Mouse (Mus musculus) midbrain, embryonic 15.5 days (tissue): ENCODE results near the gene Kbtbd12. TPM values are rescaled to one million over a fixed set of nuclear protein-coding genes. Genes with fewer than 3 reads are reported as not detected.

Source experiments
- ATAC-seq: fragments of 200-750 bp; cut with Nextera tagmentation; replicated peaks from 2 replicates; pipeline ENCODE4 v1.8.0; 2017; ENCODE audit warnings: moderate TSS enrichment
- H3K27ac ChIP-seq: fragments of 300-500 bp; sonication (generic); 2 replicates; pipeline ENCODE4 v1.5.1; 2015; ENCODE audit warnings: mild to moderate bottlenecking, inconsistent platforms
- H3K27me3 ChIP-seq: fragments of 300-500 bp; sonication (generic); replicated peaks from 2 replicates; pipeline ENCODE4 v1.6.1; 2015; ENCODE audit warnings: inconsistent platforms
- H3K36me3 ChIP-seq: fragments of 300-500 bp; sonication (generic); replicated peaks from 2 replicates; pipeline ENCODE4 v1.6.1; 2015; ENCODE audit warnings: inconsistent platforms
- H3K4me1 ChIP-seq: fragments of 300-500 bp; sonication (generic); 2 replicates; pipeline ENCODE4 v1.6.1; 2015; ENCODE audit warnings: inconsistent platforms
- H3K4me2 ChIP-seq: fragments of 300-500 bp; sonication (generic); 2 replicates; pipeline ENCODE4 v1.6.1; 2015; ENCODE audit warnings: inconsistent platforms, mild to moderate bottlenecking, moderate library complexity
- H3K4me3 ChIP-seq: fragments of 300-500 bp; sonication (generic); 2 replicates; pipeline ENCODE4 v1.5.1; 2015; ENCODE audit warnings: mild to moderate bottlenecking, inconsistent platforms
- H3K9ac ChIP-seq: fragments of 300-500 bp; sonication (generic); 2 replicates; pipeline ENCODE4 v1.6.1; 2015; ENCODE audit warnings: mild to moderate bottlenecking, inconsistent platforms
- H3K9me3 ChIP-seq: fragments of 300-500 bp; sonication (generic); 2 replicates; pipeline ENCODE4 v1.6.1; 2016; ENCODE audit warnings: inconsistent platforms
- WGBS: fragments of 180-500 bp; shearing (Covaris S2); methylation state at CpG from one replicate; pipeline ENCODE4 v1.1.7; 2015; ENCODE audit warnings: mixed read lengths; 5-methylcytosine and 5-hydroxymethylcytosine counted together
- polyA plus RNA-seq: library from polyadenylated mRNA; unstranded; fragments of >200 nt; fragmentation: Nextera tagmentation; extraction: Ambion mirVana; gene quantifications from 2 replicates; pipeline ENCODE4 v1.2.1, GENCODE M21; 2015

Kbtbd12 gene
- polyA plus RNA-seq, 1 experiment from 2014 or later, result 0.26 TPM

GRCm38 (mm10) chr6:88619542-88619941, 18.2 kb downstream of the Kbtbd12 start:
- H3K4me1 ChIP-seq, result no peaks in the 10 kb centered on the region
- no peaks in the 10 kb centered on the region for H3K9me3 ChIP-seq
- H3K27me3 ChIP-seq, result no peaks in the 10 kb centered on the region
- ATAC-seq, result no peak
- WGBS, result 33% methylated on average over 5 of the region's 5 CpGs
- peak overlapping the region; percentile 52; the same call in 1 of the 2 replicates for H3K27ac ChIP-seq
- H3K36me3 ChIP-seq, result no peaks in the 10 kb centered on the region
- no peak overlapping the region for H3K9ac ChIP-seq
- no peak overlapping the region for H3K4me3 ChIP-seq
- H3K4me2 ChIP-seq, result no peak overlapping the region

- no peaks in the 10 kb centered on the region for H3K27me3 ChIP-seq
- no peaks in the 10 kb centered on the region for H3K36me3 ChIP-seq
- H3K9ac ChIP-seq, result no peak overlapping the region
- no peak overlapping the region for H3K4me2 ChIP-seq
- H3K4me1 ChIP-seq, result peaks cover 4% of the 10 kb centered on the region; the same call in 1 of the 2 replicates
- H3K9me3 ChIP-seq, result no peaks in the 10 kb centered on the region
- ATAC-seq, result no peak
- no peak overlapping the region for H3K27ac ChIP-seq
- no peak overlapping the region for H3K4me3 ChIP-seq
- 92% methylated on average over 2 of the region's 2 CpGs for WGBS
These were observed 22.4 kb downstream of the Kbtbd12 start for GRCm38 (mm10) chr6:88615352-88615751.

DNA sequence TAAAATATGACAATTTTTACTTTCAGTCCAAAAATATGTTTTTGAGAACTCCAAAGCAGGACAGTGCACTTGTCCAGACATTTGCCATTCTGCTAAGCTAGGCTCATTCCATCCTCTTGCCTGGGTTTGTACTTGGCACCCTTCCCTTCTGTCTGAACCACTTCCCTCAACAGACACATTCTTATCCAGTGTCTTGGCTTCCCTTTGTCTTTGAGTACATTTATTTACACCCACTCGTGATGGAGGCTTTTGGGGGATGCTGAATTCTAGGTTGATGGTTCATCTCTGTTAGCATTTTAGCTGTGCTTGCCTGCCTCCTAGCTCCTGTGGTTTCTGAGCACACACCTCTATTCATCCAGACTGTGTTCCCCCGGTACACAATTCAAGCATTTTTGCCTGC, 31.3 kb downstream of the Kbtbd12 start:
- H3K27me3 ChIP-seq, result no peaks in the 10 kb centered on the region
- H3K4me1 ChIP-seq, result no peaks in the 10 kb centered on the region
- no peaks in the 10 kb centered on the region for H3K9me3 ChIP-seq
- H3K4me3 ChIP-seq, result no peak overlapping the region
- 65% methylated on average over 2 of the region's 2 CpGs for WGBS
- no peaks in the 10 kb centered on the region for H3K36me3 ChIP-seq
- ATAC-seq, result no peak
- H3K9ac ChIP-seq, result no peak overlapping the region
- no peak overlapping the region for H3K27ac ChIP-seq
- no peak overlapping the region for H3K4me2 ChIP-seq

DNA sequence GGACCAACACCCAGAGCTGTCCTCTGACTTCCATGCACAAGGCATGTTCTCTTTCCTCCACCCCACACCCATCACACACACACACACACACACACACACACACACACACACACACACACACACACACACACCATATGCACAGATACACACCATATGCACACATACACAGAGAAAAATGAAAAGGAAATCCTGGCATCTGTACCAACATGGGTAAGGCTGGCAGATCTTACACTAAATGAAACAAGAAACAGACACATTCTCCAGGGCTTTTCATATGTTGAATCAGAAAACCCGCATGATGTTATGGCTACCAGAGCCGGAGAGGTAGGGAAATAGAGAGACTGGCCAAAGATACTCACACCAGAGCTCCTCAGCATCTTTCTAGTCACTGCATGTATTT, 32.0 kb downstream of the Kbtbd12 start:
- Histone ChIP-seq H3K27ac (no peak overlapping the region), H3K9ac (no peak overlapping the region), H3K4me3 (no peak overlapping the region), H3K4me1 (no peaks in the 10 kb centered on the region), H3K36me3 (no peaks in the 10 kb centered on the region), H3K4me2 (no peak overlapping the region), H3K9me3 (no peaks in the 10 kb centered on the region), H3K27me3 (no peaks in the 10 kb centered on the region)
- no peak for ATAC-seq
- WGBS, result 90% methylated on average over 2 of the region's 2 CpGs

- no peak overlapping the region for H3K27ac ChIP-seq
- no peak overlapping the region for H3K4me3 ChIP-seq
- no peaks in the 10 kb centered on the region for H3K4me1 ChIP-seq
- 77% methylated on average over 2 of the region's 2 CpGs for WGBS
- no peaks in the 10 kb centered on the region for H3K27me3 ChIP-seq
- H3K4me2 ChIP-seq, result no peak overlapping the region
- H3K36me3 ChIP-seq, result no peaks in the 10 kb centered on the region
- no peak for ATAC-seq
- no peaks in the 10 kb centered on the region for H3K9me3 ChIP-seq
- H3K9ac ChIP-seq, result no peak overlapping the region
These were observed 32.5 kb downstream of the Kbtbd12 start for GRCm38 (mm10) chr6:88605235-88605634.

- Histone ChIP-seq H3K27me3 (0 out of 2 replicates have a peak, but pooled peaks cover 2% of the 10 kb centered on the region), H3K9ac (no peak overlapping the region), H3K4me1 (no peaks in the 10 kb centered on the region), H3K27ac (no peak overlapping the region), H3K4me2 (no peak overlapping the region), H3K4me3 (no peak overlapping the region), H3K36me3 (no peaks in the 10 kb centered on the region), H3K9me3 (no peaks in the 10 kb centered on the region)
- WGBS, result 90% methylated on average over 2 of the region's 2 CpGs
- ATAC-seq, result no peak
These were observed 41.6 kb downstream of the Kbtbd12 start for GRCm38 (mm10) chr6:88596108-88596507.

- peaks cover 6% of the 10 kb centered on the region; the same call in 1 of the 2 replicates for H3K4me1 ChIP-seq
- WGBS, result 93% methylated on average over 6 of the region's 6 CpGs
- H3K4me2 ChIP-seq, result no peak overlapping the region
- no peak for ATAC-seq
- H3K9ac ChIP-seq, result no peak overlapping the region
- H3K4me3 ChIP-seq, result no peak overlapping the region
- no peak overlapping the region for H3K27ac ChIP-seq
- 0 out of 2 replicates have a peak, but pooled peaks cover 3% of the 10 kb centered on the region for H3K27me3 ChIP-seq
- H3K9me3 ChIP-seq, result no peaks in the 10 kb centered on the region
- no peaks in the 10 kb centered on the region for H3K36me3 ChIP-seq
These were observed 45.4 kb downstream of the Kbtbd12 start for GRCm38 (mm10) chr6:88592367-88592766.

- Histone ChIP-seq H3K9ac (no peak overlapping the region), H3K27me3 (0 out of 2 replicates have a peak, but pooled peaks cover 3% of the 10 kb centered on the region), H3K4me2 (no peak overlapping the region), H3K4me3 (no peak overlapping the region), H3K36me3 (no peaks in the 10 kb centered on the region), H3K4me1 (peaks cover 6% of the 10 kb centered on the region; the same call in 1 of the 2 replicates), H3K27ac (no peak overlapping the region), H3K9me3 (no peaks in the 10 kb centered on the region)
- 84% methylated on average over 4 of the region's 4 CpGs for WGBS
- ATAC-seq, result no peak
These were observed 47.5 kb downstream of the Kbtbd12 start for GRCm38 (mm10) chr6:88590231-88590630.

DNA sequence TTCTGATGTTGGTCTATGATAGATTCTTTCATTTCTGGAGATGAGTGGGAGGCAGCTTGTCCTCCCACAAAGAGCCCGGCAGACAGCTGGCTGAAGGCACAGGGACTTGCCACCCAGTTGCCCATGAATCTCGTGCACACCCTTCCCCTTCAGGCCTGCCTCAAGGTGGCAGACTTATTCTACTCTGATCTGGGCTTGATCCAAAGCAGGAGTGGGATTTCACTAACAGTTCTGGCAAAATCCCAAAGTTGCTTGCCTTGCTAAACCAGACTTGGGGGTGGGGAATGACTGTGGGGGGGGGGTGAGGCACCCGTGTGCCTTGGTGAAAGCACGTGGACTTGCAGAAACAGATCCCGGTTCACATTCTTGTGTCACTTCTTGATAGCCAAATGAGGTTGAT, 48.2 kb downstream of the Kbtbd12 start:
- no peak overlapping the region for H3K4me3 ChIP-seq
- H3K9ac ChIP-seq, result no peak overlapping the region
- WGBS, result 28% methylated on average over 5 of the region's 5 CpGs
- H3K4me1 ChIP-seq, result peaks cover 6% of the 10 kb centered on the region; the same call in 1 of the 2 replicates
- H3K36me3 ChIP-seq, result no peaks in the 10 kb centered on the region
- no peaks in the 10 kb centered on the region for H3K9me3 ChIP-seq
- peak; percentile 67; the same call in 1 of the 2 replicates for ATAC-seq
- no peak overlapping the region for H3K4me2 ChIP-seq
- H3K27me3 ChIP-seq, result 0 out of 2 replicates have a peak, but pooled peaks cover 3% of the 10 kb centered on the region
- no peak overlapping the region for H3K27ac ChIP-seq

GRCm38 (mm10) chr6:88588581-88589256, 49.0 kb downstream of the Kbtbd12 start:
- H3K4me1 ChIP-seq, result peaks cover 6% of the 10 kb centered on the region; the same call in 1 of the 2 replicates
- ATAC-seq, result 0 out of 2 replicates have a peak, but pooled peaks have one; percentile 33
- H3K36me3 ChIP-seq, result no peaks in the 10 kb centered on the region
- WGBS, result 75% methylated on average over 7 of the region's 7 CpGs
- no peak overlapping the region for H3K4me3 ChIP-seq
- 0 out of 2 replicates have a peak, but pooled peaks cover 3% of the 10 kb centered on the region for H3K27me3 ChIP-seq
- H3K9me3 ChIP-seq, result no peaks in the 10 kb centered on the region
- no peak overlapping the region for H3K9ac ChIP-seq
- peak overlapping the region; percentile 1; the same call in 1 of the 2 replicates for H3K27ac ChIP-seq
- no peak overlapping the region for H3K4me2 ChIP-seq

GRCm38 (mm10) chr6:88587091-88587490, 50.7 kb downstream of the Kbtbd12 start:
- no peak for ATAC-seq
- Histone ChIP-seq H3K27ac (no peak overlapping the region), H3K9me3 (no peaks in the 10 kb centered on the region), H3K4me2 (no peak overlapping the region), H3K4me1 (peaks cover 6% of the 10 kb centered on the region; the same call in 1 of the 2 replicates), H3K36me3 (no peaks in the 10 kb centered on the region), H3K27me3 (0 out of 2 replicates have a peak, but pooled peaks cover 3% of the 10 kb centered on the region), H3K9ac (no peak overlapping the region), H3K4me3 (no peak overlapping the region)
- WGBS, result 62% methylated on average over 3 of the region's 3 CpGs

- H3K9me3 ChIP-seq, result no peaks in the 10 kb centered on the region
- no peak overlapping the region for H3K9ac ChIP-seq
- H3K4me3 ChIP-seq, result no peak overlapping the region
- no peaks in the 10 kb centered on the region for H3K36me3 ChIP-seq
- no peaks in the 10 kb centered on the region for H3K27me3 ChIP-seq
- no peaks in the 10 kb centered on the region for H3K4me1 ChIP-seq
- ATAC-seq, result no peak
- H3K27ac ChIP-seq, result no peak overlapping the region
- no peak overlapping the region for H3K4me2 ChIP-seq
- WGBS, result 89% methylated on average over 4 of the region's 4 CpGs
These were observed 53.8 kb downstream of the Kbtbd12 start for GRCm38 (mm10) chr6:88583950-88584349.

DNA sequence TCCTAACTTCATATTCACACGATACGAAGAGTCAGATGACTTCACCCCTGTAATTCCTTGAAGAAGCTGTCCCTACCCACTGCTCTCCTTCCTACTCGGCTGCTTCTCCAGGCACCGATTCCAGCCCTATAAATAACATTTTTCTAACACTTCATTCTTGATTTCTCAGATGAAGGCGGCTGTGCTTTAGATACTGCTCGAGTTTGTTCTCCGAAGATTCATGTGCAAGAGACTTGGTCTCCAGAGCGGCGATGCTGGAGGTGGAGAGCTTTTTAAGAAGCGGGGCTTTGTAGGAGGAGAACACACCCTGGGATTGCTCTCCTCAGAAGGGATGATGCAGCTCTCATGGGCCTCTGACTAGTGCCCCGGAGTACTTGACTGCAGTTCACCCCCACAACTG, 61.3 kb downstream of the Kbtbd12 start:
- H3K36me3 ChIP-seq, result no peaks in the 10 kb centered on the region
- H3K4me1 ChIP-seq, result no peaks in the 10 kb centered on the region
- H3K27ac ChIP-seq, result no peak overlapping the region
- no peaks in the 10 kb centered on the region for H3K27me3 ChIP-seq
- no peak overlapping the region for H3K4me2 ChIP-seq
- H3K9ac ChIP-seq, result no peak overlapping the region
- no peak for ATAC-seq
- 89% methylated on average over 11 of the region's 11 CpGs for WGBS
- no peaks in the 10 kb centered on the region for H3K9me3 ChIP-seq
- no peak overlapping the region for H3K4me3 ChIP-seq
